Mouse (Mus musculus) ES-Bruce4 (cell line): Measurements from ENCODE around the gene Hs3st4.

Experiments
- CTCF ChIP-seq: IDR thresholded peaks from one replicate; pipeline ENCODE4 v1.8.1; 2011; ENCODE audit warnings: low read depth, low read length
- EP300 ChIP-seq: IDR thresholded peaks from 2 replicates; pipeline ENCODE4 v1.6.1; 2011; ENCODE audit warnings: low read depth, low read length; ENCODE audit not compliant: insufficient read depth

- TF ChIP-seq EP300 (no peak), CTCF (no peak)
Observed at GRCm38 (mm10) chr7:124168796-124169195, 186.1 kb downstream of the Hs3st4 start.
